In genomic region chr11:30190119-30190518, GRCm38 (mm10) we compare ENCODE assay signal across 23 mouse cellular contexts.
DNase-seq lines count a peak whose midpoint lies in the region; ATAC-seq and TF ChIP-seq lines count a peak whose summit lies in the region.
"Had no signal": no experiment of that assay in that cellular context is flagged by ENCODE, and none has a peak within 500 bp of the region (broad histone marks: within the 10 kb centered on the region; RNA-seq: fewer than 3 reads in every experiment).

No protein-coding gene starts in this region.

- H3K9ac ChIP-seq in intestine, embryonic 15.5 days, result no peak overlapping the region
- H3K9ac ChIP-seq: neural tube, embryonic 13.5 days had no signal

- no peak for DNase-seq in spleen, adult 2 months (ENCODE audit: low read depth in 1 of 2, low spot score in 2 of 2)
- DNase-seq in spleen, adult 18-20 months, result no peak
- DNase-seq in ES-CJ7 (ENCODE audit: low read depth, low spot score), result peak; percentile 36
- DNase-seq in left cerebral cortex, adult 8-10 months (ENCODE audit: low spot score in 2 of 2), result no peak
- DNase-seq in right cerebral cortex, postnatal 14 days, result no peak
- no peak for DNase-seq in lung, postnatal 14 days
- DNase-seq: cerebellum, adult 11-12 months; cerebellum, postnatal 36 days; gastrocnemius, postnatal 10 days; kidney, adult 11 months; liver; lung, adult 2 months; retina, postnatal 1 day; thymus, postnatal 36 days had no signal

- peak overlapping the region; percentile 68 for H3K27ac ChIP-seq in spleen, adult 2 months (ENCODE audit: insufficient read depth, low read length)
- H3K27ac ChIP-seq in intestine, embryonic 15.5 days, result 0 out of 2 replicates have a peak overlapping the region, but pooled peaks have one; percentile 14
- H3K27ac ChIP-seq in small intestine, adult 2 months (ENCODE audit: insufficient read depth, low read depth, low read length), result peak overlapping the region; percentile 64
- H3K27ac ChIP-seq: embryonic facial prominence, embryonic 10.5 days; hindbrain, embryonic 10.5 days; layer of hippocampus, adult 2 months; macrophage; neural tube, embryonic 13.5 days had no signal

- no peaks in the 10 kb centered on the region for H3K27me3 ChIP-seq in spleen, adult 2 months (ENCODE audit: control insufficient read depth, insufficient read depth, low read length)
- no peaks in the 10 kb centered on the region for H3K27me3 ChIP-seq in intestine, embryonic 15.5 days (replicated peaks)
- no peaks in the 10 kb centered on the region for H3K27me3 ChIP-seq in small intestine, adult 2 months (ENCODE audit: control insufficient read depth, insufficient read depth, low read length)
- H3K27me3 ChIP-seq: neural tube, embryonic 13.5 days; Patski had no signal

- WGBS in spleen, adult 2 months, result 31% methylated on average over 3 of the region's 3 CpGs
- WGBS in intestine, embryonic 15.5 days, result 83% methylated on average over 3 of the region's 3 CpGs
- WGBS in small intestine, adult 2 months, result 27% methylated on average over 3 of the region's 3 CpGs

- no peak for ATAC-seq in intestine, embryonic 15.5 days
- ATAC-seq: Patski had no signal

- H3K36me3 ChIP-seq in spleen, adult 2 months (ENCODE audit: control insufficient read depth, insufficient read depth, low read length), result no peaks in the 10 kb centered on the region
- no peaks in the 10 kb centered on the region for H3K36me3 ChIP-seq in intestine, embryonic 15.5 days
- 0 out of 2 replicates have a peak, but pooled peaks cover 2% of the 10 kb centered on the region for H3K36me3 ChIP-seq in small intestine, adult 2 months (ENCODE audit: control insufficient read depth, insufficient read depth, low read length)
- H3K36me3 ChIP-seq: embryonic facial prominence, embryonic 10.5 days; hindbrain, embryonic 10.5 days; neural tube, embryonic 13.5 days had no signal

- TF ChIP-seq CTCF in spleen, adult 2 months (IDR thresholded peaks at IDR 0.05; ENCODE audit: extremely low read depth, insufficient read depth, insufficient read length, insufficient replicate concordance), result no peak
- no peak for TF ChIP-seq CTCF in small intestine, adult 2 months (IDR thresholded peaks at IDR 0.05; ENCODE audit: extremely low read depth, insufficient read length, insufficient replicate concordance, low read depth, low read length)

- no peak overlapping the region for H3K4me3 ChIP-seq in spleen, adult 2 months (ENCODE audit: extremely low read depth, insufficient read depth, insufficient read length)
- no peak overlapping the region for H3K4me3 ChIP-seq in intestine, embryonic 15.5 days (replicated peaks)
- no peak overlapping the region for H3K4me3 ChIP-seq in small intestine, adult 2 months (ENCODE audit: low read depth, low read length)
- H3K4me3 ChIP-seq: embryonic facial prominence, embryonic 10.5 days; erythroblast, embryonic 14.5 days; hindbrain, embryonic 10.5 days; layer of hippocampus, adult 2 months; neural tube, embryonic 13.5 days had no signal

- H3K9me3 ChIP-seq in intestine, embryonic 15.5 days, result no peaks in the 10 kb centered on the region
- H3K9me3 ChIP-seq: embryonic facial prominence, embryonic 10.5 days; hindbrain, embryonic 10.5 days; neural tube, embryonic 13.5 days had no signal

- no peak overlapping the region for H3K4me2 ChIP-seq in intestine, embryonic 15.5 days (replicated peaks)
- H3K4me2 ChIP-seq: neural tube, embryonic 13.5 days had no signal

- peaks cover 31% of the 10 kb centered on the region for H3K4me1 ChIP-seq in spleen, adult 2 months (ENCODE audit: control insufficient read depth, insufficient read depth, insufficient read length)
- peaks cover 23% of the 10 kb centered on the region for H3K4me1 ChIP-seq in intestine, embryonic 15.5 days (replicated peaks)
- H3K4me1 ChIP-seq in small intestine, adult 2 months (ENCODE audit: control insufficient read depth, insufficient read depth, insufficient read length, low read length), result peaks cover 27% of the 10 kb centered on the region

- no peak for TF ChIP-seq POLR2A in spleen, adult 2 months (IDR thresholded peaks at IDR 0.05; ENCODE audit: low read depth, low read length)
- TF ChIP-seq POLR2A in small intestine, adult 2 months (IDR thresholded peaks at IDR 0.05; ENCODE audit: low read depth, low read length), result no peak

Comparison
In these comparisons a context has a peak if more than half of its experiments do, and no peak if none do; other contexts are left out.
1. H3K27ac ChIP-seq: peak in every context shown above with its lines; median percentile 68 in spleen, adult 2 months; 64 in small intestine, adult 2 months; 14 in intestine, embryonic 15.5 days.